Mouse (Mus musculus): ENCODE data around the gene Chka.

The Chka gene

DNA sequence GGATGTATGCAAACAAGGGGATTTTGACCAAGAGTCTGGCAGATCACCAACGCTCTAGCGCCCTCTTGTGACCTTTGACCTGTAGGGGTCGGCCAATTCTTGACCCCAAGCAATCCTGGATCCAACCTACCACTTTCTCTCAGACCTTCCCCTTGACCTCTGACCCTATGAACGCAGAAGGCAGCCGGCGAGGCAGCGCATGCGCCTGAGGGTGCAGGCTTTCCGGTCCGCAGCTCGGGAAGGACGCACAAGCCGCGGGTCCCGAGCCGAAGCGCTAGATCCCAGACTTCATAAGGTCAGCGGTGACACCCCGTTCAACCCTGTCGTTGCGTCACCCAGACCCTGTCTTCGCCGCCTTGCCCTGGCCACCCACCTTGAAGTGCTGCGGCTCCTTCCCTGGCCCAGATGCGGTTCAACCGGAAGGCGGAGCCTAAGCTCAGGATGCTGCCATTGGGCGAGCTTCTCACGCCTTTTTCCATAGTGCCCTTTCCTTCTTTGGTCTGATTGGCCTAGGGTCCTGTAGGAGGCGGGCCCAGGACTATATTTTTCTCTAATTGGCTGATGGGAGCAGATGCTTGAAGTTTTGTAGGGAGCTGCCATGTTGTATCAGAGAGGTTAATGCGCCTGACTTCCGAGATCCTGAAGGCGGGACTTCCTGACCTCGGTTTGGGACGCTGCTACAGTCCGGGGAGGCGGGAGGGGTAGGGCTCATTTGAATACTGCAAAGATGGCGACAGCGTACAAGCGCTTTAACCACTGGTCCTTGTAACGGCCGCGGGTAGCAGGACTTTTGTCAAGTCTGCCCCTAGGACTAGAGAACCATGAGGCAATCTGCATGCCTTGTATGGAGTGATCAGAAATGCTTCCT is 61.0 kb downstream of the Chka start, which contains the start of gene Ndufs8:
TSS of gene Ndufs8 (minus strand) at position 438 of the 868 bp plus-strand sequence.
- ChIA-PET POLR2A (interaction anchor here (0.6 to 4.0 kb wide), 119 partner anchors 8 to 899 kb away, joined by 3 to 33 read pairs (median 4); partner anchors contain the start of genes Aldh3b1 (in 4 of the 4), Gm49405 (in 3 of the 4), Nudt8 (in 3 of the 4) and Cdk2ap2 (in 2 of the 4)), CTCF (interaction anchor here in 3 of 4 experiments (0.6 to 1.8 kb wide), 40 partner anchors 8 to 566 kb away, joined by 3 to 15 read pairs (median 4); partner anchors contain the start of genes Aip (in 1 of the 3), Aldh3b1 (in 1 of the 3), Gm49405 (in 1 of the 3) and Gstp2 (in 1 of the 3))

GRCm38 (mm10) chr19:3913692-3914091 is 62.1 kb downstream of the Chka start:
- CTCF ChIA-PET: interaction anchor here in 3 of 4 experiments (0.6 to 1.8 kb wide), 10 partner anchors 9 to 195 kb away, joined by 3 to 15 read pairs (median 6); partner anchors contain the start of genes Aldh3b1 (in 1 of the 3) and Gstp2 (in 1 of the 3)

DNA sequence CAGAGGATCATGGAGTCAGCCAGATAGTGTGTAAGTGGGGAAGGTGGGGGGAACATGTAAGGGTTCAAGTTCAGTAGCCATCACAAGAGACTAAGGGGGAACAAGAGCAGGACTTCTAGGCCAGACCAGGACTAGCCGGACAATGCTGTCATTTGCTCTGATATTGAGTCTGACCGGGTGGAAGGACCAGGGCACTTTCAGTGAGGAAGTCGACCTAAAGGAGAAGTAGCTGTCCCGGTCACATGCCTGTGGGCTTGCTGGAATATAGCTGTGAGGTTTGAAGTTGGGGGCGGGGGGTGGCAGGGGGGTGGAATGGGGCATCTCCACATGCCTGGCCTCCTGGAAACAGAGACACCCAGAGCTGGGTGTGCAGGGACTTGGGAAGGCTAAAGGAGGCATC is 63.0 kb downstream of the Chka start:
- ChIA-PET POLR2A (interaction anchor here in 2 of 4 experiments (0.7 to 3.3 kb wide), 10 partner anchors 8 to 206 kb away, joined by 3 to 32 read pairs (median 4); partner anchors contain the start of genes Aldh3b1 (in 2 of the 2) and 1810055G02Rik (in 1 of the 2)), CTCF (interaction anchor here in 2 of 4 experiments (0.6 to 1.4 kb wide), 4 partner anchors 9 to 255 kb away, joined by 3 to 6 read pairs (median 4); partner anchors contain the start of genes Gm49405 (in 1 of the 2) and Nudt8 (in 1 of the 2))

More at GRCm38 (mm10) chr19:3913692-3914091, 62.1 kb downstream of the Chka start:
- POLR2A ChIA-PET: interaction anchor here (0.7 to 4.0 kb wide), 39 partner anchors 10 to 318 kb away, joined by 3 to 33 read pairs (median 6); partner anchors contain the start of genes Aldh3b1 (in 3 of the 4), 1810055G02Rik (in 1 of the 4), Gm49405 (in 1 of the 4) and Gstp3 (in 1 of the 4)

GRCm38 (mm10) chr19:3916727-3917126 is 65.2 kb downstream of the Chka start:
- POLR2A ChIA-PET: interaction anchor here in 2 of 4 experiments (0.6 to 2.0 kb wide), 10 partner anchors 12 to 337 kb away, joined by 3 to 7 read pairs (median 3); partner anchors contain the start of gene Aldh3b1 (in 1 of the 2)
- CTCF ChIA-PET: interaction anchor here in 1 of 4 experiments (1.9 kb wide), 1 partner anchor 64 kb away, joined by 7 read pairs; no protein-coding TSS in a partner anchor

- ChIA-PET CTCF (interaction anchor here in 2 of 4 experiments (0.6 to 1.6 kb wide), 6 partner anchors 15 to 80 kb away, joined by 3 to 7 read pairs (median 3); partner anchors contain the start of genes Gm49405 (in 1 of the 2) and Nudt8 (in 1 of the 2)), POLR2A (interaction anchor here in 3 of 4 experiments (0.7 to 2.0 kb wide), 10 partner anchors 10 to 177 kb away, joined by 3 to 8 read pairs (median 3); partner anchors contain the start of genes Aldh3b1 (in 2 of the 3), Cdk2ap2 (in 1 of the 3) and Tcirg1 (in 1 of the 3))
Measured at GRCm38 (mm10) chr19:3919928-3920327, 68.4 kb downstream of the Chka start.

- ChIA-PET CTCF (interaction anchor here (0.5 to 1.8 kb wide), 21 partner anchors 9 to 383 kb away, joined by 3 to 8 read pairs (median 4); partner anchors contain the start of genes Gm49405 (in 1 of the 4), Grk2 (in 1 of the 4), Ndufs8 (in 1 of the 4) and Ndufv1 (in 1 of the 4)), POLR2A (interaction anchor here in 3 of 4 experiments (0.6 to 5.1 kb wide), 27 partner anchors 9 to 345 kb away, joined by 3 to 33 read pairs (median 4); partner anchors contain the start of genes Ndufs8 (in 3 of the 3), Acy3 (in 1 of the 3), Cdk2ap2 (in 1 of the 3) and Gstp2 (in 1 of the 3))
Measured at GRCm38 (mm10) chr19:3922661-3923371, 71.2 kb downstream of the Chka start.

GRCm38 (mm10) chr19:3923586-3923985 is 72.0 kb downstream of the Chka start:
- ChIA-PET CTCF (interaction anchor here (0.7 to 1.8 kb wide), 13 partner anchors 8 to 299 kb away, joined by 3 to 8 read pairs (median 4); partner anchors contain the start of genes Gm49405 (in 1 of the 4), Ndufs8 (in 1 of the 4) and Nudt8 (in 1 of the 4)), POLR2A (interaction anchor here in 3 of 4 experiments (0.6 to 5.1 kb wide), 29 partner anchors 9 to 344 kb away, joined by 3 to 33 read pairs (median 4); partner anchors contain the start of genes Ndufs8 (in 3 of the 3), Acy3 (in 1 of the 3), Cdk2ap2 (in 1 of the 3) and Ndufv1 (in 1 of the 3))

DNA sequence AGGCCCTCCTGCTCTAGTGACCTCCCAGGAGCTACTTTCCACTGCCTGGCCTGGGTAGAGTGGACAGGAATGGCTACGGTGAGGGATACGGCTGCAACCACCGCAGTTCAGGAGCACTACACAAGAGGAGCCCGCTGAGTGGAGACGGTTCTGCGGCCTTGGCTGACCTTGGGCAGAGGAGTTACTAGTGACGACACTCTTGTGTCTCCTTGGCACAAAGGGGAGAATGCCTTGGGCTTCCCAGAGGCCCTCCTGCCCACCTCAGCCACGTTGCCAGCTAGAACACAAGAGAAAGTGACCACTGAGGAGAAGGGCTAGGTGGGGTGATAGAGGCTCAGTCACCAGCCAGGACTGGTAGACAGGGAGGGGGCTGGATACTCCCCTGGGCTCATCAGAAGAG is 72.6 kb downstream of the Chka start:
- POLR2A ChIA-PET: interaction anchor here in 3 of 4 experiments (0.6 to 5.1 kb wide), 17 partner anchors 8 to 245 kb away, joined by 3 to 33 read pairs (median 4); partner anchors contain the start of genes Ndufs8 (in 3 of the 3), Acy3 (in 1 of the 3), Kmt5b (in 1 of the 3) and Ndufv1 (in 1 of the 3)
- CTCF ChIA-PET: interaction anchor here in 1 of 4 experiments (1.2 to 1.7 kb wide), 4 partner anchors 11 to 76 kb away, joined by 5 to 8 read pairs (median 6); partner anchors contain the start of genes Gm49405, Ndufs8 and Nudt8

DNA sequence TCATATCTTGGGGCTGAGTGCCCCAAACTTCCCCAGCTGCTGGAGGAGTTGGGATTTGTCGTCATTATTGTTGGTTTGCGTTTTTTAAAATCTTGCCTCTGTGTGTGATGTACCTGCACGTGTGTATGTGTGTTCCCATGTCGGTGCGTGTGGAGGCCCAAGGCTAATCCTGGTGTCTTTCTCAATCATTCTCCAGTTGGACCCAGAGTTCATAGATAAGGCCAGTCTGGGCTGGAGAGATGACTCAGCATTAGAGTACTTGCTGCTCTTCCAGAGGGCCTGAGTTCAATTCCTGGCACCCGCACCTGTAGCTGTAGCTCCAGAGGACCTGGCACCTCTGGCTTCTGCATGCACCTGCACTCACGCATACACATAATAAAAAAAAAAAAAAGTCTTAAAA is 73.3 kb downstream of the Chka start:
- POLR2A ChIA-PET: interaction anchor here in 2 of 4 experiments (0.6 to 5.1 kb wide), 5 partner anchors 10 to 158 kb away, joined by 3 to 33 read pairs (median 5); partner anchors contain the start of genes Ndufs8 (in 2 of the 2), Kmt5b (in 1 of the 2) and Unc93b1 (in 1 of the 2)
- CTCF ChIA-PET: interaction anchor here in 1 of 4 experiments (1.0 kb wide), 1 partner anchor 255 kb away, joined by 5 read pairs; no protein-coding TSS in a partner anchor

- CTCF ChIA-PET: interaction anchor here in 2 of 4 experiments (0.7 to 1.0 kb wide), 2 partner anchors 21 to 256 kb away, joined by 3 to 5 read pairs; no protein-coding TSS in a partner anchor
Measured at GRCm38 (mm10) chr19:3925859-3926258, 74.3 kb downstream of the Chka start.

DNA sequence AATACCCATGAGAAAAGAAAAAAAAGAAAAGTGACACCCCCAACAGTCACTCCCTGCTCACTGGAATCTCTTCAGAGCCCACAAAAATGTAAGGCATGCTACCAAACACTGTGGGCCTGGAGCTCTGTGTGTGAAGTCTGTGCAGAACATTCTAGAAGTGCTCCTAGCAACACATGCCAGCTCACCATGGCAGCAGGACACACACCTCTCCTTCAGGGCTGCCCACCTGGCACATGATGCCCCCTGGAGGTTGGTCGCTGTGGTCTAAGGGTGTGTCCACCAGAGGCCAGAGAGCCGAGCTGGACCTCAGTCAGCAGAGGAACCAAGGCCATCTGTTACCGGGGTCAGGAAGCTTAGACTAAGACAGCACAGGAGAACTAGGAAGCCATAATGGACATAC is 74.7 kb downstream of the Chka start:
- POLR2A ChIA-PET: interaction anchor here in 2 of 4 experiments (1.0 to 5.1 kb wide), 5 partner anchors 9 to 64 kb away, joined by 3 to 33 read pairs (median 5); partner anchors contain the start of genes Ndufs8 (in 2 of the 2) and Unc93b1 (in 1 of the 2)
- CTCF ChIA-PET: interaction anchor here in 1 of 4 experiments (0.7 kb wide), 1 partner anchor 21 kb away, joined by 3 read pairs; no protein-coding TSS in a partner anchor

More at GRCm38 (mm10) chr19:3925859-3926258, 74.3 kb downstream of the Chka start:
- POLR2A ChIA-PET: interaction anchor here in 2 of 4 experiments (1.0 to 5.1 kb wide), 6 partner anchors 9 to 63 kb away, joined by 3 to 33 read pairs (median 5); partner anchors contain the start of genes Ndufs8 (in 2 of the 2) and Unc93b1 (in 1 of the 2)

DNA sequence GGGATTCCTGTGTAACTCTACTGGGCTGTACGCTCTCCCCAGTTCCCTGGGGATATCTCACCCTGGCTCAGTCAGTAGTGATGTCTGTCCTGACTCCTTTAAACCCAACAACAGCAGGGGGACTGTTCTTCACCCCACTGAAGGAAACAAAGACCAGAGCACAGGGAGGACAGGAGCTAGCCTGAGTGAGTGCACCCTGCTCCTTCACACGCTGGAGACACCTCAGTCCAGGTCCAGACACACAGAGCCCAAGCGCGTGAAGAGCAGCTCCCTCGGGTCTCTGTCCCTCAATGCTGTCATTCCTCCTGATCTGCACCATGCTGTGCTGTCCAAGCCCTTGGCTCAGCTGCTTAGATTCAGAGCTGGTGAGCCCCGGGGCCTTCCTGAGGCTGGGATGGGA is 75.1 kb downstream of the Chka start:
- POLR2A ChIA-PET: interaction anchor here in 2 of 4 experiments (1.0 to 5.1 kb wide), 5 partner anchors 9 to 64 kb away, joined by 3 to 33 read pairs (median 5); partner anchors contain the start of gene Ndufs8 (in 2 of the 2)
- CTCF ChIA-PET: interaction anchor here in 1 of 4 experiments (3.6 kb wide), 1 partner anchor 54 kb away, joined by 8 read pairs; no protein-coding TSS in a partner anchor

DNA sequence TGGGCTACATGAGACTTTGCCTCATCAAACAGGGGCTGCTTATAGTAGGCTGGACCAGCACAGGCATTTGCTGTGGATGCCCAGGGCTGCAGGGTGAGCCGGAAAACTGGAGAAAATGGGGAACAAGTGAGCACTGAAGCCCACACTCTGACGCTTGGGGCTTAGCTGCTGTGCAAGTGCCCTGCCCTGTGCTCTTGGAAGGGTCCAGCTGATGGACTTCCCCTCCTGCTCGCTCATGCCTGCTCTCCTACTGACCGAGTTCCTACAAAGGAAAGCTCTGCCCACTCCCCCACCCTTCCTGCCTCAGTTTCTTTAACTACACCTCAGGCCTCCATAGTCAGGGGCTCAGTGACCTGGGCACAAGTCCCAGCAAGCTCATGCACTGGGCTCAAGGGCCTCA is 76.4 kb downstream of the Chka start:
- ChIA-PET POLR2A (interaction anchor here in 3 of 4 experiments (0.9 to 1.9 kb wide), 5 partner anchors 10 to 886 kb away, joined by 3 to 7 read pairs (median 4); partner anchors contain the start of genes Cdk2ap2 (in 1 of the 3), Chka (in 1 of the 3) and Gstp2 (in 1 of the 3)), CTCF (interaction anchor here in 2 of 4 experiments (0.7 to 3.6 kb wide), 6 partner anchors 32 to 300 kb away, joined by 3 to 8 read pairs (median 3); no protein-coding TSS in a partner anchor)

DNA sequence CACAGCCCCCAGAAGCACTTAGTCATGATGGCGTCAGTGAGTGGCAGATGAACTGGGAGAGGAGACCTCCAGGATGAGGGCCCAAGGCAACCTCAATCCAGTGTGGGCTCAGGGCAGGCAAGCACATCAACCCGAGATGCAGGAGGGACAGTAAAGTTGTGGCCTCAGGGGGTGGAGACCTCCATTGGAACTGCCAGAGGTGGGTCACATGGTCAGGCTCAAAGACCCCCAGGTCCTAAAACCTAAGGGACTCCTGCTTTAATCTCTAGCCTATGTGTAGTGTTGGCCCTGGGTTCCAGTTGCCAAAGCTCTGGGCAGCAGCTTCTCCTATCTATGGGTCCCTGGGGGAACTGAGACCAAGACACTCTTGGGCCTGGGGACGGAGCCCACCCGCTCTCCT is 77.2 kb downstream of the Chka start:
- POLR2A ChIA-PET: interaction anchor here (0.8 to 2.9 kb wide), 18 partner anchors 12 to 168 kb away, joined by 3 to 20 read pairs (median 4); partner anchors contain the start of genes Ndufs8 (in 4 of the 4), Chka (in 2 of the 4), Gstp2 (in 2 of the 4) and Cdk2ap2 (in 1 of the 4)

More for the DNA sequence above, 77.2 kb downstream of the Chka start:
- CTCF ChIA-PET: interaction anchor here in 3 of 4 experiments (0.7 to 3.6 kb wide), 6 partner anchors 17 to 259 kb away, joined by 3 to 8 read pairs (median 4); no protein-coding TSS in a partner anchor
